Mouse (Mus musculus): ENCODE measurements around the gene Grm3.

DNA sequence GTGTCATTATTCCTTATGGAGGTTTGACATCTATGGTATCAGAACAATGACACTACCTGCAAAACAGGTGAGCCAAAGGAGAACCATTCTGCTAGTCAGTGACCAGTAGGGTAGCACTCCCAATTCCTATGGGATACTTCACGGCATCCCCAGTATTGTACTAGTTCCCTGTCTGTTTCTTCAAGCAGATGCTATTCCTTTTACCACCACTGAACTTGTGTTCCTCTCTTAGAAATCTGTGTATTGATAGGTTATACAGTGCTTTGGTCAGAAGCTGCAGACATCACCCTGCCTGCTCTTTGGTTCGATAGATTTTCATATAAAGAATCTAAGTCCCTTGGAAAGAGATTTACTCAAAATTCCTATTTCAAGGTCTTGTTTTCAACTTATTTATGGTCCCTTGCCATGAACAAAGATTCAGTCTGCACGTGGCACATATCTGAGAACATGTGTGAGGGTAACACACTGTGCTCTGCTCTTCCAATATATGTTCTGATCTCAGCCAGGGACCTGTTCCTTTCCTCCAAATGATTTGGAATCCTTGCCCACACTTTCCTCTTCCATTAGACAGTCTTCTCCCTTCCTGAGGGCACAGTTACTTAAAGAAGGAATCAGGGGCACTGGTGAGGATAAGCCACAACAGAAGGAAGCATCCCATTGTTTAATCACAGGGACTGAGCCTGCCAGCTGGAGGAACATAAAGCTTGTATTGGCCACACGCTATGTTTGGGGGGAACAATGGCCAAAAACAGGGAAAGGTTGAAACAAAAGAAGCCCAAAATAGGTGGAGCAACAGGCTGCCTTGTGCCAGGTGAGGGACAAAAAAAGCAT is 102.5 kb downstream of the Grm3 start:
- no peak for TF ChIP-seq CTCF (conservative IDR thresholded peaks at IDR 0.05; ENCODE audit: low read length)
- no peak for TF ChIP-seq NANOG (IDR thresholded peaks at IDR 0.05; ENCODE audit: borderline replicate concordance, low read length)
